Mouse (Mus musculus): ENCODE measurements around the gene Prkar1b. TPM values are rescaled to one million over a fixed set of nuclear protein-coding genes. Genes with fewer than 3 reads are reported as not detected.

Prkar1b gene
- polyA plus RNA-seq, 1 experiment from 2014 or later: 9.4 TPM

DNA sequence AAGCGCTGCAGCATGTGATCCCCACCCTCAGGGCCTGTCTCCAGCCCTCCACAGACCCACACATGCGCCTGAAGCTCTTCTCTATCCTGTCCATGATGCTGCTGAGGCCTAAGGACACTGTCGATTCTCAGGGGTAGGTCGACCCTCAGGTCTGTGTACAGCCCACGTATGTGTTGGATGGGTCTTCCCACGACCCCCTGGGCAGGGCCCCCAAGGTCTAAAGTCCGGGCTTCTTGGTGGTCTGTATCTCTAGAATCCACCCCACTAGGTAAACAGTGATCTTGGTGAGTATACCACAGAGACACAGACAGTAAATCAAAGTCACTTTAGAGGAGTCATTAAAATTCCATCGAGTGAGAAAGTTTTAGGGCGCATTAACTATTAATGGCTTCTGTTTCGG is 24.3 kb upstream of the Prkar1b start:
- Histone ChIP-seq H3K36me3 (peaks cover 72% of the 10 kb centered on the region), H3K27me3 (replicated peaks) (no peaks in the 10 kb centered on the region), H3K9ac (peak overlapping the region; percentile 15), H3K4me3 (no peak overlapping the region), H3K9me3 (no peaks in the 10 kb centered on the region), H3K4me2 (no peak overlapping the region), H3K4me1 (peaks cover 15% of the 10 kb centered on the region), H3K27ac (replicated peaks) (peak overlapping the region; percentile 64)
- no peak for ATAC-seq (ENCODE audit: extremely low read depth, insufficient number of reproducible peaks, low FRiP score, low TSS enrichment)
- WGBS: 49% methylated on average over 10 of the region's 10 CpGs

GRCm38 (mm10) chr5:139171929-139172328 is 22.1 kb upstream of the Prkar1b start:
- H3K27me3 ChIP-seq (replicated peaks): no peaks in the 10 kb centered on the region
- no peak for ATAC-seq (ENCODE audit: extremely low read depth, insufficient number of reproducible peaks, low FRiP score, low TSS enrichment)
- H3K36me3 ChIP-seq: peaks cover 82% of the 10 kb centered on the region
- H3K4me2 ChIP-seq: no peak overlapping the region
- H3K9ac ChIP-seq: no peak overlapping the region
- WGBS: 81% methylated on average over 4 of the region's 4 CpGs
- H3K9me3 ChIP-seq: no peaks in the 10 kb centered on the region
- peaks cover 21% of the 10 kb centered on the region for H3K4me1 ChIP-seq
- H3K4me3 ChIP-seq: no peak overlapping the region
- no peak overlapping the region for H3K27ac ChIP-seq (replicated peaks)

- H3K9ac ChIP-seq: no peak overlapping the region
- peaks cover 93% of the 10 kb centered on the region for H3K36me3 ChIP-seq
- H3K27ac ChIP-seq (replicated peaks): no peak overlapping the region
- H3K4me3 ChIP-seq: no peak overlapping the region
- WGBS: 35% methylated on average over 1 of the region's 1 CpGs
- no peak overlapping the region for H3K4me2 ChIP-seq
- no peaks in the 10 kb centered on the region for H3K27me3 ChIP-seq (replicated peaks)
- ATAC-seq (ENCODE audit: extremely low read depth, insufficient number of reproducible peaks, low FRiP score, low TSS enrichment): no peak
- peaks cover 11% of the 10 kb centered on the region for H3K4me1 ChIP-seq
- H3K9me3 ChIP-seq: no peaks in the 10 kb centered on the region
Observed at GRCm38 (mm10) chr5:139167548-139167947, 17.7 kb upstream of the Prkar1b start.

DNA sequence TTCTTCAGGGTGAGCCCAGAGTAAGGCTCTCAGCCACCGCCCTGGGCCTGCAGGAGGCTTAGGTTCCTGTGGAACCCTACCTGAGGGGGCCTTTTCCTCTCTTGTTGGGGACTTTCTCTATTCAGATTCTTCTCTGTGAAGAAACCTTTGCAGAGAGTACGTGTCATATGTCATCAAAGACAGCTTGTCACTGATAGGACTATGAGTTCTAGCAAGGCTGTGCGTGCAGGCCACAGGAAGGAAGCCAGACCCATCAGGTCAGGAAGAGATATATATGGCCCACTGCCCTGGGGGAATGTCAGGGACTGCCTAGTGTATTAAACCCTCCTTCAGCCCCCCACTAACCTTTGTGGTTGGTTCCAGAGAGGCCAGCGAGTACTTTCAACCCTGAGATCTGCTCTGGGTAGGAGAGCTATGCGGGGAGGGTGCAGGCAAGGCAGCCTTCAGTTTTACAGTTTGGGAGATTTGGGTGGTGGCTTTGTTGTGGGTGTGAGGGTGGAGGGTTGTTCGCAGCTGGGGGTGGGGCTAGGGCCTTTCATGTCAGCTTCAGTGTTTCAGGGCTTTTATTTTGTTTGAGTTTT is 17.1 kb upstream of the Prkar1b start:
- H3K27ac ChIP-seq (replicated peaks): no peak overlapping the region
- 50% methylated on average over 6 of the region's 6 CpGs for WGBS
- ATAC-seq (ENCODE audit: extremely low read depth, insufficient number of reproducible peaks, low FRiP score, low TSS enrichment): no peak
- no peak overlapping the region for H3K4me2 ChIP-seq
- H3K9ac ChIP-seq: no peak overlapping the region
- H3K9me3 ChIP-seq: no peaks in the 10 kb centered on the region
- H3K27me3 ChIP-seq (replicated peaks): no peaks in the 10 kb centered on the region
- peaks cover 93% of the 10 kb centered on the region for H3K36me3 ChIP-seq
- H3K4me3 ChIP-seq: no peak overlapping the region
- H3K4me1 ChIP-seq: peaks cover 11% of the 10 kb centered on the region

- no peaks in the 10 kb centered on the region for H3K27me3 ChIP-seq (replicated peaks)
- ATAC-seq (ENCODE audit: extremely low read depth, insufficient number of reproducible peaks, low FRiP score, low TSS enrichment): no peak
- 69% methylated on average over 10 of the region's 10 CpGs for WGBS
- no peak overlapping the region for H3K9ac ChIP-seq
- peaks cover 2% of the 10 kb centered on the region for H3K4me1 ChIP-seq
- H3K9me3 ChIP-seq: no peaks in the 10 kb centered on the region
- no peak overlapping the region for H3K27ac ChIP-seq (replicated peaks)
- H3K4me2 ChIP-seq: no peak overlapping the region
- peaks cover 71% of the 10 kb centered on the region for H3K36me3 ChIP-seq
- no peak overlapping the region for H3K4me3 ChIP-seq
Observed at GRCm38 (mm10) chr5:139161632-139162031, 11.8 kb upstream of the Prkar1b start.

DNA sequence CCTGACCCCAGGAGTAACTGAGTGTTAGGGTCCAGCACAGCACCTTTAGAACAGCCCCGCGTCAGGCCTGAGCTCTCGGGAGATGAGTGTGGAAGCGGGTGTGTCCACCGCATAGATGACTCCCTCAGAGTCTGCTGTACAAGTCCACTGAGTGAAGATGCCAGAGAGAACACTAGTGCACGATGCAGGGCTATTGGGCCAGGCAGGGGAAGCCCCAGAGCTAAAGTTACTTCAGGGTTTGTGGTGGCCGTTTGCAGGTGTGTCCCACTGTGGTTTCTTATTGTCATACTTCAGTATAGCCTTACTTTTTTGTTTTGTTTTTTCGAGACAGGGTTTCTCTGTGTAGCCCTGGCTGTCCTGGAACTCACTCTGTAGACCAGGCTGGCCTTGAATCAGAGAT is 11.1 kb upstream of the Prkar1b start:
- 82% methylated on average over 8 of the region's 8 CpGs for WGBS
- H3K9ac ChIP-seq: no peak overlapping the region
- H3K4me3 ChIP-seq: no peak overlapping the region
- no peaks in the 10 kb centered on the region for H3K27me3 ChIP-seq (replicated peaks)
- H3K4me2 ChIP-seq: no peak overlapping the region
- ATAC-seq (ENCODE audit: extremely low read depth, insufficient number of reproducible peaks, low FRiP score, low TSS enrichment): no peak
- H3K36me3 ChIP-seq: peaks cover 71% of the 10 kb centered on the region
- no peak overlapping the region for H3K27ac ChIP-seq (replicated peaks)
- no peaks in the 10 kb centered on the region for H3K9me3 ChIP-seq
- H3K4me1 ChIP-seq: no peaks in the 10 kb centered on the region

DNA sequence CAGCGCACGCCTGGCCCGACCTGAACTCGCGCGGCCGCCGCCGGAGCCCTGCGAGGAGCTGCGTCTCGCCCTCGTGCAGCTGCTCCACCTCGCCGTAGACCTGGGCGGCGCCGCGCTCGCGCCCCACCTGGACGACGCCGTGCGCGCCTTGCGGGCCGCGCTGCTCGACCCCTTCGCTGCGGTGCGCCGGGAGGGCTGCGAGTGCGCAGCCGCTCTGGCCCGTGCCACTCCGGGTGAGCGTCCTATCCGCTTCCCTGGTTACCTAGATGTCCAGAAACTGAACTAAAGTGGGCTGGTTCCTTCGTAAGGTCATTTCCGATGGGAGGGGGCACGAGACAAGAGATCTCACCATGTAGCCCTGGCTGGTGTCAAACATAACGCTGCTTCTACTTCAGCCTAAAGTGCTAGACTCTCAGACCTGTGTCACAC is 816 bp upstream of the Prkar1b start:
- peak overlapping the region; percentile 95 for H3K4me2 ChIP-seq
- H3K27ac ChIP-seq (replicated peaks): peak overlapping the region; percentile 56
- under 1% methylated on average over 45 of the region's 45 CpGs for WGBS
- H3K27me3 ChIP-seq (replicated peaks): no peaks in the 10 kb centered on the region
- peak overlapping the region; percentile 95 for H3K4me3 ChIP-seq
- H3K36me3 ChIP-seq: peaks cover 37% of the 10 kb centered on the region
- peak; percentile 7; the same call in 1 of the 2 replicates for ATAC-seq (ENCODE audit: extremely low read depth, insufficient number of reproducible peaks, low FRiP score, low TSS enrichment)
- peak overlapping the region; percentile 92 for H3K9ac ChIP-seq
- peaks cover 29% of the 10 kb centered on the region for H3K4me1 ChIP-seq
- H3K9me3 ChIP-seq: no peaks in the 10 kb centered on the region

- Histone ChIP-seq H3K4me3 (peak overlapping the region; percentile 95), H3K27ac (replicated peaks) (peak overlapping the region; percentile 69), H3K36me3 (peaks cover 25% of the 10 kb centered on the region), H3K4me2 (peak overlapping the region; percentile 95), H3K4me1 (peaks cover 29% of the 10 kb centered on the region), H3K9ac (peak overlapping the region; percentile 68), H3K27me3 (replicated peaks) (no peaks in the 10 kb centered on the region), H3K9me3 (no peaks in the 10 kb centered on the region)
- peak; percentile 35; the same call in 1 of the 2 replicates for ATAC-seq (ENCODE audit: extremely low read depth, insufficient number of reproducible peaks, low FRiP score, low TSS enrichment)
- 29% methylated on average over 11 of the region's 11 CpGs for WGBS
Observed at GRCm38 (mm10) chr5:139149006-139149672, 662 bp downstream of the Prkar1b start.

DNA sequence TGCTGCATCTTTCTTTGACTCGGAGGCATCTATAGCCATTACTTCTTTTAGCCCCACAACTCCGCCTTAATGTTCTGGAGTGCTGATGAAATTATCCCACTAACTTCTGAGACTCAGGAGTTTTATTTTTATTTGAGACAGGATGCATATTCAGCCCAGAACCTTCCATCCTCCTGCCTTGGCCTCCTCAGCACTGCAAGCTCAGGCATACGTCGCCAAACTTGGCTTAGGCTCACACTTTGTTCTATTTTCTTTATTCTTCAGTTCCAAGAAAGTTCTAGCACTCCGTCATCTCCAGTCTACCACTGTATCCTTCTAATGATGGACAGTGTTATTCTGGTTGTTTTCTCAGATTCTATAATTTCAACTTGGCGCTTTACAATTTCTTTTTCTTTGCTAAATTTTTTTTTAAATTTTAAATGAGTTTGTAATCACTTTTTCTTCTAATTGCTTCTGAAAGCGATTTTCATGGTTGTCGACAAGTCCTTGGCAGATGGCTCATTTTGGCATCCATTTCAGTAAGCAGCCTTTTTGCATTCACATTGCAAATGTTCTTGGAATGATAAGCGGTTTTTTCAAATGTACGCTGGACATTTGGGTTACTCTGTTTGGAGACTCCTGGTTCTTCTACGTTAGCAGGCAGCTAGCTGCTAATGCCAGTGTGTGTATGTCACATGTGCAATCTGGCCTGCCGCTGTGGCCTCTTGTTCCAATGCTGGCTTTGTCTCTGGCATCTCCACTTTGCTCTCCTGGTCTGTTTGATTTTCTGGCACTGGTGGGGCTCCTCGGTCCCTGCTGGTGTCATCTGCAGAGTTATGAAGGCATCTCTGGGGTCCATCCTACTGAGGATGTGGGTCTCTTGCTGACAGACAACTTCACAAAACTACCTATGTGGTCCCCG is 2.4 kb downstream of the Prkar1b start:
- Histone ChIP-seq H3K4me1 (peaks cover 29% of the 10 kb centered on the region), H3K27me3 (replicated peaks) (no peaks in the 10 kb centered on the region), H3K4me2 (no peak overlapping the region), H3K9ac (no peak overlapping the region; the same call in 1 of the 2 replicates), H3K4me3 (no peak overlapping the region), H3K36me3 (peaks cover 7% of the 10 kb centered on the region; the same call in 1 of the 2 replicates), H3K27ac (replicated peaks) (no peak overlapping the region), H3K9me3 (no peaks in the 10 kb centered on the region)
- no peak for ATAC-seq (ENCODE audit: extremely low read depth, insufficient number of reproducible peaks, low FRiP score, low TSS enrichment)
- WGBS: 85% methylated on average over 14 of the region's 14 CpGs

GRCm38 (mm10) chr5:139146476-139147075 is 3.2 kb downstream of the Prkar1b start:
- Histone ChIP-seq H3K4me1 (peaks cover 28% of the 10 kb centered on the region), H3K4me2 (no peak overlapping the region), H3K4me3 (no peak overlapping the region), H3K9ac (no peak overlapping the region), H3K27ac (replicated peaks) (peak overlapping the region; percentile 53), H3K36me3 (0 out of 2 replicates have a peak, but pooled peaks cover 3% of the 10 kb centered on the region), H3K9me3 (no peaks in the 10 kb centered on the region), H3K27me3 (replicated peaks) (no peaks in the 10 kb centered on the region)
- 79% methylated on average over 11 of the region's 11 CpGs for WGBS
- ATAC-seq (ENCODE audit: extremely low read depth, insufficient number of reproducible peaks, low FRiP score, low TSS enrichment): no peak

GRCm38 (mm10) chr5:139145726-139146125 is 4.1 kb downstream of the Prkar1b start:
- Histone ChIP-seq H3K4me2 (no peak overlapping the region), H3K4me3 (no peak overlapping the region), H3K36me3 (0 out of 2 replicates have a peak, but pooled peaks cover 3% of the 10 kb centered on the region), H3K9ac (no peak overlapping the region), H3K27me3 (replicated peaks) (no peaks in the 10 kb centered on the region), H3K4me1 (peaks cover 28% of the 10 kb centered on the region), H3K27ac (replicated peaks) (no peak overlapping the region), H3K9me3 (no peaks in the 10 kb centered on the region)
- WGBS: 83% methylated on average over 4 of the region's 4 CpGs
- no peak for ATAC-seq (ENCODE audit: extremely low read depth, insufficient number of reproducible peaks, low FRiP score, low TSS enrichment)

Data from heart, embryonic 13.5 days (tissue).